Mouse (Mus musculus) monocyte, adult 5-6 weeks (primary cell): Measurements from ENCODE around the gene Prom1. TPM values are rescaled to one million over a fixed set of nuclear protein-coding genes. Genes with fewer than 3 reads are reported as not detected.

Experiments used
- total RNA-seq: library from RNA; stranded (forward); fragments of 200-1000, 200-491, 200-594 nt; gene quantifications from 3 replicates; pipeline ENCODE4 v1.2.3, GENCODE M21; 2017

Gene Prom1
- total RNA-seq, 1 experiment from 2014 or later, result not detected

Other genes starting within 250 kb of the Prom1 start
- 13.9 to 18.1 TPM (median 14.7 TPM) in 3 replicates for gene Cd38, start 233.5 kb downstream of the Prom1 start, total RNA-seq
- 3.2 to 11.3 TPM in 2 of 3 replicates, not detected in the other for gene Gm7879, start 188.9 kb downstream of the Prom1 start, total RNA-seq
- gene Fgfbp1, start 120.3 kb downstream of the Prom1 start, total RNA-seq, result not detected in 3 replicates
- 60.4 to 82.0 TPM (median 80.8 TPM) in 3 replicates for gene Tapt1, start 124.6 kb upstream of the Prom1 start, total RNA-seq